Mouse (Mus musculus) forebrain, embryonic 15.5 days (tissue): Measurements from ENCODE around the gene Zfp189. TPM values are rescaled to one million over a fixed set of nuclear protein-coding genes. Genes with fewer than 3 reads are reported as not detected.

Source experiments
- ATAC-seq: fragments of 200-750 bp; cut with Nextera tagmentation; replicated peaks from 2 replicates; pipeline ENCODE4 v1.8.0; 2017; ENCODE audit warnings: mild to moderate bottlenecking, moderate TSS enrichment, moderate library complexity
- H3K27ac ChIP-seq: fragments of 300-500 bp; sonication (generic); replicated peaks from 2 replicates; pipeline ENCODE4 v1.5.1; 2015; ENCODE audit warnings: mild to moderate bottlenecking, inconsistent platforms
- H3K27me3 ChIP-seq: fragments of 300-500 bp; sonication (generic); 2 replicates; pipeline ENCODE4 v1.6.1; 2015; ENCODE audit warnings: inconsistent platforms
- H3K36me3 ChIP-seq: fragments of 300-500 bp; sonication (generic); 2 replicates; pipeline ENCODE4 v1.6.1; 2015; ENCODE audit warnings: mild to moderate bottlenecking, inconsistent platforms
- H3K4me1 ChIP-seq: fragments of 300-500 bp; sonication (generic); 2 replicates; pipeline ENCODE4 v1.6.1; 2015; ENCODE audit warnings: inconsistent platforms
- H3K4me2 ChIP-seq: fragments of 300-500 bp; sonication (generic); replicated peaks from 2 replicates; pipeline ENCODE4 v1.6.1; 2015; ENCODE audit warnings: mild to moderate bottlenecking, inconsistent platforms
- H3K4me3 ChIP-seq: fragments of 300-500 bp; sonication (generic); 2 replicates; pipeline ENCODE4 v1.5.1; 2015; ENCODE audit warnings: mild to moderate bottlenecking, inconsistent platforms
- H3K9ac ChIP-seq: fragments of 300-500 bp; sonication (generic); replicated peaks from 2 replicates; pipeline ENCODE4 v1.6.1; 2015; ENCODE audit warnings: mild to moderate bottlenecking, inconsistent platforms
- H3K9me3 ChIP-seq: fragments of 300-500 bp; sonication (generic); 2 replicates; pipeline ENCODE4 v1.6.1; 2016; ENCODE audit warnings: inconsistent platforms
- WGBS: fragments of 180-500 bp; shearing (Covaris S2); methylation state at CpG from one replicate; pipeline ENCODE4 v1.1.7; 2015; ENCODE audit warnings: mixed read lengths; 5-methylcytosine and 5-hydroxymethylcytosine counted together
- polyA plus RNA-seq: library from polyadenylated mRNA; unstranded; fragments of >200 nt; fragmentation: Nextera tagmentation; extraction: Ambion mirVana; gene quantifications from 2 replicates; pipeline ENCODE4 v1.2.1, GENCODE M21; 2015

Gene Zfp189
- polyA plus RNA-seq, 1 experiment from 2014 or later: 14.9 TPM

DNA sequence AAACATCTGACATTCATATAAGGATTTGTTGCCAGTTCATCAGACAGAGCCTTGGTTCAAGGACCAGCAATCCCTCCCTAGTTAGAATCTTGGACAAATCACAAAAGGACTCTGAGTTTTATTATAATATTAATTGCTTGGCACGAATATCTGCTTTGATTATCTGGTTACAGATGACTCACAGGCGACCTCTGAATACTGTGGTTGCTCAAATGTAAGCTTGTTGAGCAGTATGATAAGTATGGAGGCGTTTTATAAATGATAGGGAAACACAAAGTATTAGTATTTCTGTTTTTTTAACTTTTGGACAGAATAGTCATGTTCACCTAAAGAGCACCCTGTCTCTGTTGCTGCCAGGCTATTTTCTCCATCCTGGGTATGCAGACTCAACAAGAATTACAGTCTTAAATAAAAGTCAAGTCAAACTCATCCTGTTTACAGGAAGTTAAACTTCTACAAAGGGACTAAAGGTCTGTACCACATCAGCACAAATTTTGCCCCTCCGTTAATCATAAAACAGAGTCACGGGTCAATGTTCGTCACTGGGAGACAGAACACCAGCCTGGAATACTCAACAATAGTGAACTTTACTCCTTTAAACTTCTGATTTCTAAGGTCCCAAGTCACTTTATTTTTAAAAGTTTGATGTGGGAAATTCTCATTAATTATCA lies 26.0 kb downstream of the Zfp189 start:
- 75% methylated on average over 6 of the region's 6 CpGs for WGBS
- no peaks in the 10 kb centered on the region for H3K4me1 ChIP-seq

DNA sequence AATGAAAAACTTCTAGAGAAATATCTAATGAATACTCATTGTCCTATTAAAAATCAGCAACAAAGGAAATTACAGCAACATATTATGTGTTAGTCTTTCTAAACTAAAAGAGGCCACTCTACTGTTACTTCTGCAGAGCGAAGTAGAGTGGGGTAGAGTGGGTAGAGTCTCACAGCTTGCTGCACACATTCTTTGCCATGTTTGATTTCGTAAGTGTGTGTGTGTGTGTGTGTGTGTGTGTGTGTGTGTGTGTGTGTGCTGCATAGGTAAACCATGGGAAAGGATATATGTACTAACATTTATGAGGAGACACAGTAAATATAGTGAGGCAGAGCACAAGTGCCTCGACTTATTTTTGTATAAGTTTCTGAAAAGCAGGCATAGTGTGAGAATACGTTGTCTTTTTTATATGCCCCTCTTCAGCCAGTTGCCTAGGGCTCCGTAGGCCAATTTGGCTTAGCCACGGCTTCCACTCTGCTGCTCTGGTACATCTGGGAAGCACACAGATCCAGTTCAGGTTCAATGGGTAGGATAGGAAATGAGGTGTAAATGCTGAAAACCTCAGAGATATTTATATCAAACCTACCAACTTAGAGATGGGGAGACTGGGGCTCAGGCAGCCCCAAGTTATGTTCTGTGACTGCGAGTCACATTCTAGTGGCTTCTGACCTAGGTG lies 26.7 kb downstream of the Zfp189 start:
- Histone ChIP-seq H3K4me3 (no peak overlapping the region), H3K4me2 (no peak overlapping the region), H3K27ac (no peak overlapping the region), H3K4me1 (no peaks in the 10 kb centered on the region), H3K36me3 (no peaks in the 10 kb centered on the region), H3K9ac (no peak overlapping the region), H3K27me3 (no peaks in the 10 kb centered on the region), H3K9me3 (no peaks in the 10 kb centered on the region)
- 89% methylated on average over 7 of the region's 7 CpGs for WGBS
- no peak for ATAC-seq

More for the DNA sequence above, 26.0 kb downstream of the Zfp189 start:
- Histone ChIP-seq H3K27ac (no peak overlapping the region), H3K4me2 (no peak overlapping the region), H3K4me3 (no peak overlapping the region), H3K9ac (no peak overlapping the region), H3K36me3 (no peaks in the 10 kb centered on the region), H3K9me3 (no peaks in the 10 kb centered on the region), H3K27me3 (no peaks in the 10 kb centered on the region)
- ATAC-seq: no peak

DNA sequence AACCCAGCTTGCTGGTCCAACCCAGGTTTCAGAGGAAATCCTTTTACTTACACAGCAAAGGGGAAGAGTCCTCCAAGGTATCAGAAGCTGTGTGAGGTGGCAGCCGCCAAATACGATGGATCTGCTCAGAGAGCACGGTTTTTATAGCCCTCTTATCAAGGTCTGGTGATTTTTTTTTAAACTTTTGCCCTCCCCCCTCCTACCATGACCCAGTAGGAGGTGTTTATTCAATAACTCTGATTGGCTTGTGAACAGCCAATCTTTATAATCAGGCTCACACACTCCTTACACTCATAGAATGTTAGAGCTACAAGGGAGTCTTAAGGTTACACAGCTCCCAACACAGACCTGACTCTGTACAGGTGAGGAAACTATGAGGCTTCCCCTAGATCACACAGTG lies 28.4 kb downstream of the Zfp189 start, which contains the start of gene Aldob:
Aldob (minus strand) TSS at position 164 of the 400 bp plus-strand sequence.
- H3K9ac ChIP-seq: no peak within 1 kb of the TSS
- 74% methylated on average over 3 of the region's 3 CpGs for WGBS
- H3K4me1 ChIP-seq: no peaks in the 10 kb centered on the region
- H3K27me3 ChIP-seq: no peaks in the 10 kb centered on the region
- H3K27ac ChIP-seq: no peak within 1 kb of the TSS
- no peak within 1 kb of the TSS for H3K4me3 ChIP-seq
- no peaks in the 10 kb centered on the region for H3K36me3 ChIP-seq
- no peaks in the 10 kb centered on the region for H3K9me3 ChIP-seq
- no peak within 1 kb of the TSS for H3K4me2 ChIP-seq
- ATAC-seq: no peak

DNA sequence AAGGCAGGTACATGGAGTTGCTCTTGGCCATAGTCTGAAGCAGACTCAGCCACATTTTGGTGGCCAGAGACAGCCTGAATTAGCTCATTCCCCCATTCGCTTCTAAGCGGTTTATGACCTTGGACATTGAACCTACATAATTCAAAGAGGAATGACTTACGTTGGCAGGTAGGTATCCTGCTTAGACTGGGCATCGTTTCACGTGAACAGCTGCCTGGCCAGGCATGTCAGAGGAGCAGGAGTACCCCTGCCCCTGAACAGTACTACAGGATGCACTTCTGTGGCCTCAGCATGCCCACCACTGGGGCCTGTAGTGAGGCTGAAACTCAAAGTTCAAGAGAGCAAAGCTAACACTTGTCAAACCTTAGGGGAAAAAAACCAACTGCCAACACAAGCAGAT lies 32.4 kb downstream of the Zfp189 start:
- no peak overlapping the region for H3K4me3 ChIP-seq
- H3K9ac ChIP-seq: no peak overlapping the region
- no peaks in the 10 kb centered on the region for H3K9me3 ChIP-seq
- H3K4me1 ChIP-seq: no peaks in the 10 kb centered on the region
- no peak overlapping the region for H3K4me2 ChIP-seq
- no peak overlapping the region for H3K27ac ChIP-seq
- no peaks in the 10 kb centered on the region for H3K27me3 ChIP-seq
- ATAC-seq: no peak
- 87% methylated on average over 5 of the region's 5 CpGs for WGBS
- H3K36me3 ChIP-seq: no peaks in the 10 kb centered on the region

DNA sequence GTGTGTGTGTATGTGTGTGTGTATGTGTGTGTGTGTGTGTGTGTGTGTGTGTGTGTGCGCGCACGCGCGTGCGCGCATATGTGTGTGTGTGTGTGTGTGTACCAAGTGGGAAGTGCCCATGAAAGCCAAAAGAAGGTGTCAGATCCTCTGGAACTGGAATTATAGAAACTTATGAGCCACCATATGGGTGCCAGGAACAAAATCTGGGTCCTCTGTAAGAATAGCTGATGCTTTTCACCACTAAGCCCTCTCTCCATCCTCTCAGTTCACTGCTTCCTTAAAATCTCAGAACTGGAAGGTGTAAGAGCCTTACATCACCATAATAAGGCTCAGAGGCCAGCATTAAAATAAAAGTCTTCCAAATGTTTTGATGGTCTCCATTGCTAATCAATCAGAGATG lies 36.4 kb downstream of the Zfp189 start:
- H3K4me1 ChIP-seq: peaks cover 11% of the 10 kb centered on the region
- no peak overlapping the region for H3K27ac ChIP-seq
- H3K4me2 ChIP-seq: no peak overlapping the region
- H3K36me3 ChIP-seq: no peaks in the 10 kb centered on the region
- H3K9me3 ChIP-seq: no peaks in the 10 kb centered on the region
- H3K9ac ChIP-seq: no peak overlapping the region
- no peak for ATAC-seq
- H3K27me3 ChIP-seq: no peaks in the 10 kb centered on the region
- no peak overlapping the region for H3K4me3 ChIP-seq
- 95% methylated on average over 7 of the region's 7 CpGs for WGBS

DNA sequence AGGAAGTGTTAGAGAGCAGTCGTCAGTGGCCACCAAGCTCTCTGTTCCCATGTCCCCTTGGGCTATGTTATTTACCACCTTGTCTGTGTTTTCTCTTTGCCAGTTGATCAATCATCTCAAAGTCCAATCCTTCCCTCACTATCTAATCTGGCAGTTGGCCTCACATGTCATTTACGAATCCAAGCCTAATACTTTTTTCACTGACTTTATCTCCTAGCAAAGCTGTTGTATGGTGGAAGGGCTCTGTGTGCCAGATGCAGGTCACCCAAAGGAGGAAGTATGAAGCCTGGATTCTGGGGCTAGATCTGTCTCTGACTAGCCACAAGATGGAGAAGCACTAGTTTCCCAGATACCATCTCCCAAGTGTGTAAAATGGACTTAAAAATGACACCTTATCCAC lies 37.2 kb downstream of the Zfp189 start:
- no peaks in the 10 kb centered on the region for H3K27me3 ChIP-seq
- H3K9ac ChIP-seq: no peak overlapping the region
- no peaks in the 10 kb centered on the region for H3K9me3 ChIP-seq
- H3K36me3 ChIP-seq: no peaks in the 10 kb centered on the region
- H3K4me1 ChIP-seq: peaks cover 11% of the 10 kb centered on the region
- no peak for ATAC-seq
- no peak overlapping the region for H3K27ac ChIP-seq
- no peak overlapping the region for H3K4me2 ChIP-seq
- WGBS: 90% methylated on average over 2 of the region's 2 CpGs
- H3K4me3 ChIP-seq: no peak overlapping the region

DNA sequence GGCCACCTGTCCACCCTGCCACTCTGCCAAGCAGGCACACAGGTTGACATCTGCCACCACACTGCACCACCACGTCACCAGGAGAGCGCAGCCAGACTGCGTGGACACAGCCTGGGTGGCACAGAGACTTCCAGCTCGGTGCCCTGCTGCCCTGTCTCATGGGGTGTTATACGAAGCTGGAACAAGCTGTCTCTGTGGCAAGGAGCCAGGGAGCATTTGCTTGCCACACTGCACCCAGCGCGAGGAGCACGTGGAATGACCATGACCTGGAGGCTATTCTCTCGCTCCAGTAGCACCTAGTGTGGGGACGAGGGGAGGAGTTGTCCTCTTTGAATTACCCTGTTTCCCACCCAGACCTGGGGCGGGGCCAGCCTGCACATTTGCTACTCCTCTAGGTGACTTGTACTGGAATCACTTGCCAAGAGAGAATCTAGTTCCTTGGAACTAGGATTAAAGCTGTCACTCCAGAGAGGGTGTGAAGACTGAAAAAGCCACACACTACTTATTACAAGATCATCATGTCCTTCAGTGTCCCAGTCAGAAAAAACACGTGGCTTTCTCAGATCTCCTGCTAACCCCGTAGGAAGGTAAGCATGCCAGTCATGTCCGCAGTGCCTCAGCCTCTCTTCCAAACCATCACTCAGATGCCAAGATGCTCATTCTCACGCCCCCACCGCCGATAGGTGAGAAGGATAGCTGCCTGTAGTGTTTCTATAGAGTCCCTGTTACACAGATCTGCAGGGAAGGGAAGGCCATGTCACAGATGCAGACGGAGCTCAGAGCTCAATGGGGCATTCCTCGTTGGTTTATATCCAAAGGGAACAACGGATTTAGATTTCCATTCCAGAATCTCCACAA lies 39.2 kb downstream of the Zfp189 start:
- Histone ChIP-seq H3K27me3 (no peaks in the 10 kb centered on the region), H3K4me3 (no peak overlapping the region), H3K27ac (no peak overlapping the region), H3K36me3 (no peaks in the 10 kb centered on the region), H3K4me1 (peaks cover 11% of the 10 kb centered on the region), H3K4me2 (peak overlapping the region; percentile 24), H3K9ac (no peak overlapping the region), H3K9me3 (no peaks in the 10 kb centered on the region)
- peak; percentile 95 for ATAC-seq
- WGBS: 61% methylated on average over 20 of the region's 20 CpGs

DNA sequence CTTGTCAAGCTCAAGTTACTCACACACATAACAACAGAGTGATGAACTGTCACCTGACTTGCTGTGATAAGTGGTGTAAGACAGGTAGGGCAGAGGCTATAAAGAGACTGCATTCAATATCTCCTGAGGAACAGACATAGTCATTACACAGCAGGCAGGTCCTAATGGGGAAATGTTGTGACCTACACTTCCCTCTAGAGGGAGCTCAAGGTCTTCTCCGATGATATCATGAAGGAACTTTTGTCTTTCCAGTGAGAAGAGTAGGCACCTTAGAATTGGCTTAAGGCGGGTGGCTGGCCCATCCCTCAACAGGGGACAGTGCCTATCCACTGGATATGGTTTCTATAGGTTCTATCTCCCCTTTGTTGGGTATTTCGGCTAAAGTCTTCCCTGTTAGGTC lies 46.6 kb downstream of the Zfp189 start:
- H3K36me3 ChIP-seq: no peaks in the 10 kb centered on the region
- H3K27ac ChIP-seq: no peak overlapping the region
- H3K9ac ChIP-seq: no peak overlapping the region
- no peaks in the 10 kb centered on the region for H3K27me3 ChIP-seq
- 21% methylated on average over 3 of the region's 3 CpGs for WGBS
- peak; percentile 76 for ATAC-seq
- H3K4me1 ChIP-seq: no peaks in the 10 kb centered on the region
- H3K9me3 ChIP-seq: no peaks in the 10 kb centered on the region
- H3K4me2 ChIP-seq: no peak overlapping the region
- H3K4me3 ChIP-seq: no peak overlapping the region

DNA sequence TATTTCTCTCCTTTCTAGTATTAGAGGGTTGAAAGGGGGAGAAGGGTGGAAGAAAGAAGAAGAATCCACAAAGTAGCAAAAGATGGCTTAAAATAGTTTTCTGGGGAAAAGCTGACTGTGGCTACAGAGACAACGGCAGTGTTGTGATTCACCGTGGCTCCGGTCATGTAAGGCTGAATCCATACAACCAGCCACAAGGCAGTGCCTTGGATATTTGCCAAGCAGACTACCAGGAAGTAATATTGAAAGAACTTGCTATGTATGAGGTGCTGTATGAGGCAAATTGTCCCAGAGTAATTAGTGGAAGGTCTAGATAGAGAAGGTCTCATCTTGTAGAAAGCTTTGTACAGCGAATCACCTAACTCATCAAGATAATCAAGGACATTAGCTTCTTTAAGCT lies 51.2 kb downstream of the Zfp189 start:
- no peaks in the 10 kb centered on the region for H3K27me3 ChIP-seq
- ATAC-seq: no peak
- WGBS: 87% methylated on average over 4 of the region's 4 CpGs
- H3K9me3 ChIP-seq: no peaks in the 10 kb centered on the region
- H3K36me3 ChIP-seq: no peaks in the 10 kb centered on the region
- no peak overlapping the region for H3K4me2 ChIP-seq
- H3K4me1 ChIP-seq: no peaks in the 10 kb centered on the region
- no peak overlapping the region for H3K4me3 ChIP-seq
- no peak overlapping the region for H3K9ac ChIP-seq
- H3K27ac ChIP-seq: no peak overlapping the region

Other genes starting within 250 kb of the Zfp189 start
- not detected in 2 replicates for gene Acnat2, start 113.0 kb upstream of the Zfp189 start, polyA plus RNA-seq
- gene Acnat1, start 47.3 kb upstream of the Zfp189 start, polyA plus RNA-seq: not detected in 2 replicates
- not detected in 2 replicates for gene Baat, start 14.6 kb upstream of the Zfp189 start, polyA plus RNA-seq
- 76.1 and 77.7 TPM in 2 replicates for gene Mrpl50, start 83 bp upstream of the Zfp189 start, polyA plus RNA-seq
- gene Aldob, start 28.4 kb downstream of the Zfp189 start, polyA plus RNA-seq: 0.18 TPM in 2 replicates
- gene Tmem246, start 76.7 kb downstream of the Zfp189 start, polyA plus RNA-seq: 49.9 and 55.8 TPM in 2 replicates
- 57.2 and 60.1 TPM in 2 replicates for gene Rnf20, start 110.8 kb downstream of the Zfp189 start, polyA plus RNA-seq
- gene Ppp3r2, start 160.8 kb downstream of the Zfp189 start, polyA plus RNA-seq: 0.18 and 0.32 TPM in 2 replicates